Mouse (Mus musculus) CH12.LX (cell line): ENCODE data around the gene Frrs1. TPM values are rescaled to one million over a fixed set of nuclear protein-coding genes. Genes with fewer than 3 reads are reported as not detected.

ENCODE experiments used
- DNase-seq: peaks from one replicate; pipeline ENCODE4 v3.0.0-alpha.2; 2013; ENCODE audit errors: extremely low read depth
- H3K27ac ChIP-seq: 2 replicates; pipeline ENCODE4 v1.5.1; 2012; ENCODE audit warnings: low read depth, mild to moderate bottlenecking, control low read depth, moderate library complexity; ENCODE audit not compliant: insufficient read depth
- H3K27me3 ChIP-seq: replicated peaks from 2 replicates; pipeline ENCODE3; 2012; ENCODE audit warnings: inconsistent platforms
- H3K36me3 ChIP-seq, 2 experiments: replicated peaks in 1 of 2; 2 replicates each; pipeline versions ENCODE3 to v1.6.1; 2012; ENCODE audit warnings: inconsistent platforms in 1 of 2, low read length in 1 of 2, mild to moderate bottlenecking in 1 of 2, mixed read lengths in 1 of 2, moderate library complexity in 1 of 2; ENCODE audit not compliant: control insufficient read depth in 1 of 2, insufficient read depth in 1 of 2
- H3K4me1 ChIP-seq, 2 experiments: 2 replicates each; pipeline ENCODE4 v1.6.1; 2012; ENCODE audit warnings: inconsistent platforms in 1 of 2, moderate library complexity in 1 of 2; ENCODE audit not compliant: insufficient read depth in 2 of 2, control insufficient read depth in 1 of 2
- H3K4me2 ChIP-seq: 2 replicates; pipeline ENCODE4 v1.6.1; 2012; ENCODE audit warnings: low read depth, mild to moderate bottlenecking, control low read depth; ENCODE audit not compliant: poor library complexity, insufficient read depth, severe bottlenecking
- H3K4me3 ChIP-seq, 3 experiments: fragments of 150-350 bp in 1 of 3; sonication (generic) in 1 of 3; replicated peaks in 1 of 3; 2 replicates each; pipeline versions ENCODE3 to v1.5.1; 2011 to 2012; ENCODE audit warnings: low read depth in 2 of 3, low read length in 2 of 3, mild to moderate bottlenecking in 2 of 3, moderate library complexity in 2 of 3, control low read depth in 1 of 3, improper control_type of control experiment in 1 of 3, inconsistent platforms in 1 of 3, mixed read lengths in 1 of 3; ENCODE audit not compliant: poor library complexity in 1 of 3
- H3K79me2 ChIP-seq: replicated peaks from 2 replicates; pipeline ENCODE4 v1.6.1; 2012; ENCODE audit warnings: mild to moderate bottlenecking, moderate library complexity; ENCODE audit not compliant: control insufficient read depth, poor library complexity, insufficient read depth, severe bottlenecking; ENCODE audit errors: extremely low read depth
- H3K9ac ChIP-seq: 2 replicates; pipeline ENCODE4 v1.6.1; 2012; ENCODE audit warnings: low read depth, mild to moderate bottlenecking, control low read depth, moderate library complexity; ENCODE audit not compliant: insufficient read depth
- H3K9me3 ChIP-seq: replicated peaks from 2 replicates; pipeline ENCODE3; 2012; ENCODE audit warnings: low read length, inconsistent platforms, mixed read lengths
- CHD1 ChIP-seq: IDR thresholded peaks from 2 replicates; pipeline ENCODE4 v1.6.1; 2012; ENCODE audit warnings: low read depth, low read length, improper control_type of control experiment, inconsistent platforms
- CHD2 ChIP-seq: IDR thresholded peaks from 2 replicates; pipeline ENCODE4 v1.6.1; 2011; ENCODE audit warnings: low read length, improper control_type of control experiment
- CTCF ChIP-seq, 2 experiments: IDR thresholded peaks in 1 of 2; conservative IDR thresholded peaks in 1 of 2; 2 replicates each; pipeline ENCODE4 v1.5.1; 2011 to 2012; ENCODE audit warnings: low read depth in 2 of 2, low read length in 2 of 2, improper control_type of control experiment in 1 of 2, inconsistent platforms in 1 of 2, mild to moderate bottlenecking in 1 of 2, moderate library complexity in 1 of 2
- EP300 ChIP-seq: IDR thresholded peaks from 2 replicates; pipeline ENCODE4 v1.6.1; 2011; ENCODE audit warnings: low read length, improper control_type of control experiment
- HCFC1 ChIP-seq: IDR thresholded peaks from 2 replicates; pipeline ENCODE4 v1.6.1; 2012; ENCODE audit warnings: low read depth, mild to moderate bottlenecking, inconsistent platforms, low read length, improper control_type of control experiment
- IRF4 ChIP-seq: IDR thresholded peaks from 2 replicates; pipeline ENCODE4 v1.6.1; 2014; ENCODE audit warnings: low read depth, mild to moderate bottlenecking, inconsistent platforms, low read length, improper control_type of control experiment
- JUND ChIP-seq: conservative IDR thresholded peaks from 2 replicates; pipeline ENCODE4 v1.6.1; 2011; ENCODE audit warnings: low read depth, low read length, improper control_type of control experiment
- KAT2A ChIP-seq: IDR thresholded peaks from 2 replicates; pipeline ENCODE4 v1.6.1; 2012; ENCODE audit warnings: low read length, improper control_type of control experiment, inconsistent platforms; ENCODE audit not compliant: insufficient replicate concordance
- MAFK ChIP-seq: IDR thresholded peaks from 2 replicates; pipeline ENCODE4 v1.6.1; 2011; ENCODE audit warnings: low read length, improper control_type of control experiment; ENCODE audit not compliant: insufficient replicate concordance
- MAZ ChIP-seq: IDR thresholded peaks from 2 replicates; pipeline ENCODE4 v1.6.1; 2012; ENCODE audit warnings: low read depth, mild to moderate bottlenecking, inconsistent platforms, low read length, improper control_type of control experiment, moderate library complexity
- MEF2A ChIP-seq: IDR thresholded peaks from 2 replicates; pipeline ENCODE4 v1.6.1; 2014; ENCODE audit warnings: low read depth, mild to moderate bottlenecking, inconsistent platforms, low read length, improper control_type of control experiment, borderline replicate concordance
- MXI1 ChIP-seq: IDR thresholded peaks from 2 replicates; pipeline ENCODE4 v1.6.1; 2011; ENCODE audit warnings: mild to moderate bottlenecking, low read depth, low read length, improper control_type of control experiment
- MYC ChIP-seq: IDR thresholded peaks from 2 replicates; pipeline ENCODE4 v1.6.1; 2011; ENCODE audit warnings: low read depth, mild to moderate bottlenecking, improper control_type of control experiment, low read length
- PAX5 ChIP-seq: IDR thresholded peaks from 2 replicates; pipeline ENCODE4 v1.6.1; 2012; ENCODE audit warnings: low read length, inconsistent platforms, mixed read lengths
- POLR2A ChIP-seq: IDR thresholded peaks from 2 replicates; pipeline ENCODE4 v1.6.1; 2011; ENCODE audit warnings: low read depth, mild to moderate bottlenecking, improper control_type of control experiment, low read length
- POLR2AphosphoS2 ChIP-seq: IDR thresholded peaks from 2 replicates; pipeline ENCODE4 v1.6.1; 2011; ENCODE audit warnings: low read depth, low read length, improper control_type of control experiment
- RCOR1 ChIP-seq: conservative IDR thresholded peaks from 2 replicates; pipeline ENCODE4 v1.6.1; 2012; ENCODE audit warnings: low read depth, mild to moderate bottlenecking, inconsistent platforms, low read length, improper control_type of control experiment
- SIN3A ChIP-seq: IDR thresholded peaks from 2 replicates; pipeline ENCODE4 v1.6.1; 2012; ENCODE audit warnings: low read length, improper control_type of control experiment, inconsistent platforms
- TBP ChIP-seq: conservative IDR thresholded peaks from 2 replicates; pipeline ENCODE4 v1.6.1; 2011; ENCODE audit warnings: low read depth, low read length, improper control_type of control experiment
- TCF12 ChIP-seq: IDR thresholded peaks from 2 replicates; pipeline ENCODE4 v1.6.1; 2014; ENCODE audit warnings: low read depth, mild to moderate bottlenecking, inconsistent platforms, low read length, improper control_type of control experiment
- UBTF ChIP-seq: IDR thresholded peaks from 2 replicates; pipeline ENCODE4 v1.6.1; 2012; ENCODE audit warnings: low read depth, mild to moderate bottlenecking, inconsistent platforms, low read length, improper control_type of control experiment, moderate library complexity
- USF1 ChIP-seq: IDR thresholded peaks from 2 replicates; pipeline ENCODE4 v1.6.1; 2014; ENCODE audit warnings: low read depth, mild to moderate bottlenecking, inconsistent platforms, low read length, improper control_type of control experiment
- USF2 ChIP-seq: conservative IDR thresholded peaks from 2 replicates; pipeline ENCODE4 v1.6.1; 2011; ENCODE audit warnings: low read depth, low read length, improper control_type of control experiment
- ZC3H11A ChIP-seq: IDR thresholded peaks from 2 replicates; pipeline ENCODE4 v1.6.1; 2012; ENCODE audit warnings: low read depth, mild to moderate bottlenecking, inconsistent platforms, low read length, improper control_type of control experiment
- ZKSCAN1 ChIP-seq: IDR thresholded peaks from 2 replicates; pipeline ENCODE4 v1.6.1; 2012; ENCODE audit warnings: low read depth, inconsistent platforms, low read length, improper control_type of control experiment, borderline replicate concordance
- dilution Hi-C: fragments of 300-500 bp; cut with MboI; formaldehyde crosslinking; loops from 2 replicates; pipeline ENCODE4 v1.14.3; 2020; ENCODE audit warnings: low sequenced_read_pairs; ENCODE audit not compliant: extremely low pct_unique_long_range_greater_than_20kb, extremely low pct_ligation_motif_present
- in situ Hi-C: fragments of 300-500 bp; cut with MboI; formaldehyde crosslinking; loops from 3 replicates; pipeline ENCODE4 v1.14.3; 2019; ENCODE audit warnings: low sequenced_read_pairs, low pct_ligation_motif_present, low pct_unique_long_range_greater_than_20kb, mixed read lengths
- polyA plus RNA-seq: library from polyadenylated mRNA; unstranded; fragments of >175 nt; gene quantifications from 2 replicates; pipeline ENCODE4 v1.2.1, GENCODE M21; 2012; ENCODE audit warnings: low read depth; ENCODE audit not compliant: insufficient read length
- total RNA-seq, 2 experiments: library from RNA; depleted of rRNA; stranded (reverse); fragments of 300-350 nt in 1 of 2; fragments of >200 nt in 1 of 2; gene quantifications; 2 replicates each; pipeline ENCODE4 v1.2.3; 2012 to 2014

Gene Frrs1
- total and polyA plus RNA-seq, 3 experiments, result 11.0 to 34.9 (median 16.5) TPM

DNA sequence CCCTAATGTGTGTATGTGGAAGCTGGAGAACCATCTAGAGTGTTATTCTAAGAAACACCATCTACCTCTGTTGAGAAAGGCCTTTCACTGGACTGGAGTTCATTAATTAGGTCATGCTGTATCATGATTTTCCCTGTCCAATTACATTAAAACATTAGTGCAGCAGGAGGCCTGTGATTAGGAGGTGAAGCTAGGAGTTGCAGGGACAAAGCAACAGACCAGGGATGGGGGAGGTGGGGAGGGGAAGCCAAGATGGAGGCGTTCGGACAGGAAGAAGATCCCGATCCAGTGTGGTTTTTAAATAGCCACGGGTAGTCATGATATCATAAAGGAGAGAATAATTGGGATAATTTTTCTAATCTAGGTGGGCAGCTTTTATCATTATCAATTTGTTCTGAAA, 57.8 kb downstream of the Frrs1 start:
- dilution Hi-C loops (no loop called here), in situ Hi-C loops (no loop called here)
- DNase-seq, result no peak
- no peaks in the 10 kb centered on the region for H3K79me2 ChIP-seq
- H3K27me3 ChIP-seq, result no peaks in the 10 kb centered on the region
- no peak overlapping the region for H3K4me3 ChIP-seq
- no peaks in the 10 kb centered on the region for H3K36me3 ChIP-seq
- no peak for TF ChIP-seq TCF12
- no peak for TF ChIP-seq ZKSCAN1
- TF ChIP-seq CHD1, result no peak
- no peak for TF ChIP-seq USF2
- TF ChIP-seq MAZ, result no peak
- no peak for TF ChIP-seq ZC3H11A
- TF ChIP-seq MEF2A, result no peak
- TF ChIP-seq POLR2AphosphoS2, result no peak
- no peak for TF ChIP-seq HCFC1
- no peak for TF ChIP-seq POLR2A
- TF ChIP-seq CHD2, result no peak
- TF ChIP-seq IRF4, result no peak
- no peak for TF ChIP-seq EP300
- TF ChIP-seq RCOR1, result no peak
- TF ChIP-seq UBTF, result no peak
- TF ChIP-seq USF1, result no peak
- TF ChIP-seq, all 38 proteins: peak for 0
- Histone ChIP-seq H3K9me3 (no peaks in the 10 kb centered on the region), H3K9ac (no peak overlapping the region), H3K4me1 (no peaks in the 10 kb centered on the region), H3K27ac (no peak overlapping the region), H3K4me2 (no peak overlapping the region)

DNA sequence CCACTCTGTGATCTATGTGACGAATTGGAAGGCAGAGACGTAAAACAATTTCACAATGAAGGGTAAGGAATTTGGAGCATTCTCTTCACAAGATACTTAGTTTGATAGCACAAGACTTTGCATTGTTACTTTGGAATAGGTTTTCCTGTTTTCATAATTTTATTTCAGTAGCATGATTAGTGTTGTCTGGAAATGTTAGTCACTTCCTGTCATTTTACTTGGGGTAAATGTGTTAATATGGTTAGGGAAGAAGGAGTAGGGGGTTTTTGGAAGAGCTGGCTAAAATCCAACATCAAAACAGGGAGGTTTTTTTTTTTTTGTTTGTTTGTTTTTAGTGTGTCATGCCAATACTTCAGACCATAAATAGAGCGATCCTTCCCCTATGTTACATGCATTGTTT, 62.3 kb downstream of the Frrs1 start:
- H3K9me3 ChIP-seq, result no peaks in the 10 kb centered on the region
- H3K79me2 ChIP-seq, result no peaks in the 10 kb centered on the region
- no peak overlapping the region for H3K27ac ChIP-seq
- TF ChIP-seq TBP (no peak), CTCF (conservative IDR thresholded peaks at IDR 0.05 in 1 of 2, IDR thresholded peaks at IDR 0.05 in 1 of 2; ENCODE audit: low read depth in 2 of 2, low read length in 2 of 2) (no peak), POLR2AphosphoS2 (no peak), MYC (no peak), KAT2A (no peak), MXI1 (no peak), UBTF (no peak), PAX5 (no peak), IRF4 (no peak), JUND (no peak), USF2 (no peak), SIN3A (no peak), CHD1 (no peak), MAFK (no peak)
- TF ChIP-seq, all 38 proteins: peak for 0
- Histone ChIP-seq H3K27me3 (no peaks in the 10 kb centered on the region), H3K4me1 (no peaks in the 10 kb centered on the region), H3K9ac (no peak overlapping the region), H3K4me2 (no peak overlapping the region), H3K4me3 (no peak overlapping the region), H3K36me3 (no peaks in the 10 kb centered on the region)
- in situ Hi-C loops, result no loop called here
- dilution Hi-C loops, result no loop called here
- no peak for DNase-seq
